Mouse (Mus musculus): ENCODE measurements around the gene Slc25a22.

Slc25a22 gene

DNA sequence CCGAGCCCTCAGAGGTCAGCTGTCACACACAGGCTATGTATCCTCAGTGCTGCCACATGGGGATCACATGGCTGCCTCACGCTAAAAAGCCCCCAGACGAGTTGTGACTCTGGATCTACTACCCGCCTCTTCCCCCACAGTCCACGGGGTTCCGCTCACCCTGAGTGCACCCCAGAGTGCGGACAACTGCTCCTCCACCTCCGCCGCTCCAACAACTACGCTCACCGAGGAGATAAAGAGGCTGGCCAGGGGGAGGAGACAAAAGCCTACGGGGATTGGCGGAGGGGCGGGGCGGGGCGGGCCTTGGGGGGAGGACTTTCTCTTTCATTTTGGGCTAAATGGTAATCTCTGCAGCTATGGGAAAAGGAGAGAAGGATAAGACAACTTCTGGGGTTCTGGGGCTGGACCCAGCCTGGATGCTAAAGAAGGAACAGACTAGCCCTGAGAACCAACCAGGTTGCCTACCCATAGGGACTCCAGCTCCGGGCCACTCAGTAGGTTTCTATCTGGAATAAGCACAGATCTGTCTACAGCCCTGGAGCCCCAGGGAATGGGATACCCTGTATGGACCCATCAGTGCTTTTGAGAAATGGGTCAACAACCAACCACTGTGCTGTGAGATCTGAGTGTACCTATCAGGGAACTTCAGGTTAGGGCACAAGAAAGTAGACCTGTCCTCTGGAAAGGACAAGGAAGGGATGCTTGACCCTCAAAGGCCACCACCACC, 2.4 kb downstream of the Slc25a22 start:
- DNase-seq = peak; percentile 74 to 78

DNA sequence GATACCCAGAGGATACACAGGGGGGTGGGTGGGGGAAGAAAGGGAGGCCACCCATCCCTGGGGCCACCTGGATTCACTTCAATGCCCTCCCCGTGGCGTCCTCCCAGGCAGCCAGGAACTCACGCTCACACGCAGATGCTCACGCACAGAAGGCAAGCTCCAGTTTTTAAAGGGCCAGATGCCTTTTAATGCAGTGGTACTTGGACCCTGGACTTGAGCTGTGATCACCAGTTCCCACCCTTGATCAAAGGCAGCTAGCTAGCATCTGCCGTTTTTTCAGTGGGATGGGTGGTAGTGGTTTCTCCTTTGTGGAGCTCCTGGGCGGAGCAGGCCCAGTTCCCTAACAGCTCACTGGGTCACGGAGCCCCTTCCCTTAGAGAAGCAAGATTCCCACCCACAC, 3.2 kb downstream of the Slc25a22 start:
- DNase-seq = peak; percentile 83 to 84

DNA sequence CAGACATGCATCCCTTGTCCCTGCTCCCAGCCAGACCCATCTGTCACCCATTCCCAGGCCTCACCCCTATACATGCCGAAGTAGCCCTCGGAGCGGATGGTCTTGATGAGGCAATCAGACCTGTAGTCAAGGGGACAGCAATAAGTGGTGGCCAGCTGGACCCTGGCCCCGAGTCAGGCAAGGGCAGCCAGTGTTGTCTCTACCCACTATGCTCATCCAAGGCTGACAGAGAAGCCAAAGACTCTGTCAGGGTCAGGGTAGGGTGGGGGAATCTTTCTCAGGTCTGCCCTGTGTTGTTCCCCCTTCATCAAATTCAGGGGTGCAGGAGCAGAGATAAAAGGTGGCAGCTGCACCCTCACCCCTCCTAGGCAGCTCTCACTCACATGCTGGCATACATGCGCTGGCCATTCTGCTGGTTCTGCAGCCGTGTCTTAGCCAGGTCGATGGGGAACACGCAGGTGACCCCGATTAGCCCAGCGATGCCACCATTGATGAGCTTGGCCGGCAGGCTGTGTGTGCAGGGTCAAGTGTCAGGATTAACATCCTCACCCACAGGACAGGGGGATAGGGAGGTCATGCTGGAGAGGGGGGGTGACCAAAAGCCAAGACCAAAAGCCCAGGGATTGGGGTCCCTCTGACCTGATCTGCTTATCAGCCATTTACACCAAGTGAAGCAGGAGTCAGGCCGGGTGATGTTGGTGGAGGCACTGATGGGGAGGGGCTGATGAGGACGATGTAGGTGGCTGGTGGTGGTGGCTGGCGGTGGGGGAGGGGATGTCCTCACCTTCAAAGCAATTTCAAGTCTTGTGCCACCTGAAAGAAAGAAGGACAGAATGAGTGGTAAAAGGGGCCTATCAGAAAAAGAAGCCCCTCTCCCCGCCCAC, 3.9 kb downstream of the Slc25a22 start:
- DNase-seq = peak; percentile 49 to 54

DNA sequence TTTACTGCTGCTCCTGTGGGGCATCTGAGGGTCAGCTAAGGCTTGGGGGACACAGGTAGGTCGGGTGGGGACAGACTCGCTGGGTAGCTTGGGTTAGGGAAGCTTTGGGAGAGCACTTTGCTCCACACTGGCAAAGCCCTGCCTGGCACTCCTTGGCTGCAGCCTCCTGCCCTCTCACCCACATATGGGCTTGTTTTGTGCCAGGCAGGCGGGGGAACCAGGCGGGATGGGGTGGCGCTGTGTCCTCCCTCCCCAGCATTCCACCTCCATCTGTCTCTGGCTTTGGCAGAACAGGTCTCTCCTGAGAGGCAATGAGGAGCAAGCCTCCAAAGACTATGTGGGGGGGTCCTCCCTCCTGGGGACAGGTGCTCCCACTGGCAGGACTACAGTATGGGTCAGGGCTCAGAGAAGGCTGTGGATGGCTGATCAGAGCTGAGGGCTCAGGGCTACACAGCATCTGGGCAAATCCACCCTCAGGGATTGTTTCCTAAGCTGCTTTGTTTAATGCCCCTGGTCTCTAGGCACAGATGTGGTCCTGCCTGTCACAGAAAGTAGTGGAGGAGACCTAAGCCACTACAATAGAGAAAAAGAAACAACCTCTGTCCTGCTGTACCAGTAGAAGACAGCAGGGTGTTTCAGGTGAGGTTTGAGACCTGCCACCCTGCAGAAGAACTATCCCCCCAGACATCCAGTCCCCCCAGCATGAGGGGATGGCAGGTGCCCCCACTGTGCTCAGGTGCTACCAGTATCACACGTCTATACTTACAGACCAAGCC, 4.8 kb downstream of the Slc25a22 start:
- peak; percentile 90 to 94 for DNase-seq

DNA sequence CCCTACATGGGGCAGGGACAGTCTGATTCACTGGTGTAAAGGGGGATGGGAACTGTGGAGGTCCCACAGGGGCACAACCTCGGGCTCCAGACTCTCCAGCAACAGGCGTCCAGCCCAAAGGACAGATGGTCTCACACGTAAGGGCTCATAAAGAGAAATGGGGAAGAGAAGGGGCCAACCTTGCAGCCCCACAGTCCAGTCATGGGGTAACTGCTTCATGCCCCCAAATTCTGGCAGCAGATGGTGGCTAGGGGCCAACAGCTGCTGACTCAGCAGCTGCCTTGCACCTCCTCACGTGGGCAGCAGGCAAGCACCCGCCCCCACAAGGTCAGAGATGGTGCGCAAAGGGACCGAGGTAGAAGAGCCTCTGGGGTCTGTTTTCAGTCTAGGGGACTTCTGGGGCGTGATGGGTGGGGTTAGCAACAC, 5.5 kb downstream of the Slc25a22 start:
- peak; percentile 54 for DNase-seq

DNA sequence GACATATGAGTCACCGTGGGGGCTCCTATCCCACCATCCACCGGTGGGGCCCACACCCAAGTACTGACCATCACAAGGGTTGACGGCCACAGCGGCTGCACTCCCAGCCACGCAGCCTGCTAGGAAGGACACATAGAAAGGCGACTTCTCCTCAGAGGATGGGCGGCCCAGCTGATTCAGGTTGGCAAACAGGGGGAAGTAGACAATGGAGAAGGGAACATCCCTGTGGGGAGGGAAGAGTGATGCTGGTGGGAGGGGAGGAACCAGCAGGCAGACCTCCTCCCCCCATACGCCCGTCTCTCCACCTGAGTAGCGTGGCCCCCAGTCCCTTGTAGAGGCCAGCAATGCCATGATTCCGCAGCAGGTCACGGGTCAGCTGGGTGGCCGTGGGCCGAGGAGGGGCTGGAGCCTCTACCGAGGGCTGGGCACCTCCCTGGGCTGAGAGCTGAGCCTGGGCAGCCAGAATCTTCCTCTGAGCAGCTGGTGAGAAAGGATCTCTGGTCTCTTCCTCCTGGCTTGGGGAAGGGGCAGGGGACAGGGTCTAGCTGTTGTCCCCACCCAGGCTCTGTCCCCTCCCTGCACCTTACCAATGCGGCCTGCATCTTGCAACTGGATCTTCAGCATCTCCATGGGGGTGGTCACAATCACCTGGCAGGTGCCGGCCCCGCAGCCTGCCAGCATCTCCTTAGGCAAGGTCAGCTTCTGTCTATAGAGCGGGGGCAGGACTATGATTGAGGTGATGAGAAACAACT, 6.1 kb downstream of the Slc25a22 start:
- DNase-seq = no peak

DNA sequence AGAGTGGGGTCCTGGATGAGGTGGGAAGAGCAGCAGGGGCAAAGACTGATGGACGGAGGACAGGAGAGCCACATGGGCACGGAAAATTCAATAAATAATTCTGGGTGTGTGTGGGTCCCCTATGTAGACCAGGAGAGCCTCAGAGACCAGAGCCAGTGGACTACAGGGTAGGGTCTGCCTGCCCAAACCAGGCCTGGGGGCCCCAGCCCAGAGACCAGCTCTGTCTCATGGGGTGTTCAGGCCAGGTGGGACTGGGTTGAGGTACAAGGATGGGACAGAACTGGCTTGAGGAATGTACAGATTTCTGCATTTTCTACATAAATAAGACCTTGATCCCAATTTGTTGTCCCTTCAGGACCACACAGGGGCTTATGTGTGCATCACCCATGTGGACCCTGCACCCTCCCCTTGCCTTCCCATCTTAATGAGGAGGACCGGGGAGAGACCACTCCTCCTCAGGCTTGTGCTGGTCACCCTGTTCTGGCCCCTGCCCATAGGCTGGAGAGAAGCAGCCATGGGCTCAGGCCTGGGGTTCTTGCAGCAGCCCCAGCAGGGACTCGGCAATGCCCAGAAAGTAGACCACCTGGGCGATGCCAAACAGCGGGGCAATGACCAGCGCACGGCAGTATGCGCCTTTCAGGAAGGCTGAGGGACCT, 7.0 kb downstream of the Slc25a22 start:
- DNase-seq = no peak

DNA sequence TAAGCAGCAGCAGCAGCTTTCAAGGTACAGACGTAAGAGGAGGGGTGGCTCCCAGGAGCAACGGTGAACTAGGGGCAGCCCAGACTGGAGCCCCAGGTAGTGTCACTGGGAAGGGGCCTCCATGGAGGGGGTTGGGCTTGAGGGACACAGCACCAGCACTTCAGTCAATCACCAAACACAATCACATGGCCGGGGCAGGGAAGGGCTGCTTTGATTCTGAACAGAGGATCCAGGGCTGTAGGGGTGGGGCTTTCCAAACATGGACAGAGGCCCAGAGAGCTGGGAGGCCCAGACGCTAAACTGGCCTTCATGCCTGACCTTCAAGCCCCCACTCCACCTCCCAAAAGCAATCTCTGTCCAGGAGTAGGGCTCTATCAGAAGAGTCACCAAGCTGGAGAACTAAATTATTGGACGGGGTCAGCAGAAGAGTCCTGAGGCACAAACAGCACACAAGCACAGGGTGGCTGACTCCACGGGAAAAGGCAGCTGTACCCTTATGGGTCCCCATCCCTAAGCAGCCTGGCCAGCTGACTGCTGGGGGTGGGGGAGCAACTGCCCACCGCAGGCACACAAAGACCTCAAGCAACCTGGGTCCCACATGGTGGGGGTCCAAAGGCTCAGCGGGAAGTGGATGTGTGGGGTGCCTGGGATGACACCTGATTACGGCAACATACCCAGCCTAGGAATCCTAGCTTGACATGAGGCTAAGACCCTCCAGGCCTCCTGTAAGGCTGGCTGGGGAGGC, 7.7 kb downstream of the Slc25a22 start:
- DNase-seq = no peak

DNA sequence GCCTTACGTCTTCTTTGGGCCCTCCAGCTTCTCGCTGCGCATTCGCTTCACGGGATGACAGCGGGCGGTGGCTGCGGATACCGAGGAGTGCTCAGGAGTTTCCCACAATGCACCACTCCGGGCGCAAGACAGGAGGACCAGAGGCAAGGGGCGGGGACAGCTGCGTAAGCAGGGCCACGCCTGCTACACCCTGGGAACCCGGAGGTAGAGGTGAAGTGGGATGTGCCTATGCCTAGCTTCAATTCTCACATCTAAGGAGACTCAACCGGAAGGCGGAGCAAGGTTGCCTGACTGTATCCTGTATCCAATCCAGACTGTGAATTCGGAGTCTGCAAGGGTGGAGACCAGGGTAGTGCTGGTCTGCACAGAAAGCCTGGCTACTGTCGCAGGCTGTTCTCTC, 8.4 kb downstream of the Slc25a22 start, which contains the start of gene Cend1:
Gene Cend1 (minus strand): TSS at position 182 of the 400 bp plus-strand sequence.
- peak; percentile 92 for DNase-seq

DNA sequence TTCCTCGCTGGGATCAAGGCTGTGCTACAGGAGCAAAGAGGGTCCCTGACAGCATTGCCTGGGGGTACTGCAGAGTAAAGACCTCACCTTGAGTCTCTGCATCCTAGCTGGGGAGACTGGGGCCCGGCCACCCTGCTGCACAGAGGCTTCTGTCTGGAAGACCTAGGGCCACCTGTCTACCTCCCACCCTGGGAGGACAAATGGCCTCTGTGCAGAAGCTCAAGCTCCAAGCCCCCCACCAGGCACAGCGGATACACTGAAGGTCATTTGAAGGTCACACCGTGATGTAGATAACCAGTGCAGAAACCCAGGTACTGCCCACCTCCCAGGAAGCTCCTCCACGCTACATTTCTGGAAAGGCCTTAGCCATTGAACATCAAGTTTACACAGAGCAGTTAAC, 9.0 kb downstream of the Slc25a22 start:
- no peak for DNase-seq

DNA sequence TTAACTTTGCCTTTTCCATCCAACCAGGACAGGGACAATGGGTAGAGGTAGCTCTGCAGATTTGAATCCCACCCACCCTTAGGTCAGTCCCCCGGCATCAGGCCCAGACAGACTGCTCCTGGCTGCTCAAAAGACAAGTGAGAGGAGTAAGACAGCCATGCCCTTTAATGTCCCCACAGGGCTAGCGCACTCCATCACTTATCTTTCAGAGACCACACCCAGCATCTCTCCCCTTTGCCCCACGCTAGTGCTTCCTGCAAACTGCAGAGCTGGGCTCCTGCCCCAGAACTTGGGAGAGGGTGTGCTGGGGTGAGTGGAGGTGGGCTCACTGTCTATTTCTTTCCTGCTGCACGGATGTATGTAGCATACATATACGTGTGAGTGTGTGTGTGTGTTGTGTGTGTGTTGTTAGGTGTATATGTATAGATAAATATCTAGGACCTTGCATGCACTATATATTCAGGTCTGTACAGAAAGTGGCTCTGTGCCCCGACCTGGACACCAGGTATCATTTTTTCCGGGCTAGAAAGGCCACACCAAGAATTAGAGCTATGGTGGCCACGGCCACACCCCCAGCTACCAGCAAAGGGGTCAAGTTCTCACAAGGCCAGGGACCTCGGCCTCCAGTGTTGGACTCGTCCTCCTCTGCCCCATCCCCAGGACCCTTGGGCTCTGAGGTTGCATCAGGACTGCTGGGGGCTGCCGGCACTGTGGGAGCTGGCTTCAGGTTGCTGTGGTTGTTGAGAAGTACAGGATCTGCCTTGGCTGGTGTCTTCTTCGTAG, 10.6 kb downstream of the Slc25a22 start:
- no peak for DNase-seq

DNA sequence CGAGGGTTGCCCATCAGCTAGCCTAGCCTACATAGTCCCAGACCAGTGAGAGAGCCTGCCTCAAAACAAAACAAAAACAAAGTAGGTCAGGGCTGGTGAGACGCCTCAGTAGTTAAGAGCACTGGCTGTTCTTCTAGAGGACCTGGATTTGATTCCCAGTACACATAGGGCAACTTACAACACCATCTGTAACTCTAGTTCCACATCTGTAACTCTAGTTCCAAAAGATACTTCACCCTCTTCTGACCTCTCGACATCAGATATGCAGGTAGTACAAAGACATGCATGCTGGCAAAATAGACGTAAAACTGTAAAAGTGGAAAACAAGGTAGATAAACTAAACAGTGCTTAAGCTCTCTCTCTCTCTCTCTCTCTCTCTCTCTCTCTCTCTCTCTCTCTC, 13.9 kb downstream of the Slc25a22 start:
- no peak for DNase-seq

DNA sequence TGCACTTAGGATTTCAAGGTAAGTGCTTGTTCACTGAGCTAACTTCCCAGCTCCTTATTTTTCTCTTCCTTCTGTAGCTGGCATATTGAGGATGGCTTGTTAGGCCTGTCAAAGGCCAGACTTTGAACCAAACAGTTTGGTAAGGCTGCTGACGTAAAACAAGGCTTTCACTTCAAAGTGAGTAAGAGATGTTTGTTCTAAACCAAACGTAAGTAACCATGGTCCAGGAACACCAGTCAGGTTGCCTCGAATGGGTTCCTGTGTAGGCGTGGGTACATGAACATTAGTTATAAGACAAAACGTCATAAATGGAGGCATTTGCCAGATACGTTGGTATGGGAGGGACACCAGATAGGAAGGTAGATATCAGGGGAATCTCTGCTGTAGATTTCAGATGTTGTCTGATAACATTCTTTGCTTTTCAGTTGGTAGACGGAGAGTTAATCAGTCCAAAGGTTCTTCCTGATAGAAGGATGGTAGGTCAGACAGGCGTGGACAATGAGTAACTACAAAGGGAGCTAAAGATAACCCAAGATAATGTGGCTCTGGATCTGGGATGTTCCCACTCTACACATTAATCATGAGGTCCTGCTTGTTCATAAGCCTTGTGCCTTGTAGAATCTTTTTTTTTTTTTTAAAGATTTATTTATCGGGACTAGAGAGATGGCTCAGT, 17.5 kb downstream of the Slc25a22 start:
- DNase-seq = no peak

DNA sequence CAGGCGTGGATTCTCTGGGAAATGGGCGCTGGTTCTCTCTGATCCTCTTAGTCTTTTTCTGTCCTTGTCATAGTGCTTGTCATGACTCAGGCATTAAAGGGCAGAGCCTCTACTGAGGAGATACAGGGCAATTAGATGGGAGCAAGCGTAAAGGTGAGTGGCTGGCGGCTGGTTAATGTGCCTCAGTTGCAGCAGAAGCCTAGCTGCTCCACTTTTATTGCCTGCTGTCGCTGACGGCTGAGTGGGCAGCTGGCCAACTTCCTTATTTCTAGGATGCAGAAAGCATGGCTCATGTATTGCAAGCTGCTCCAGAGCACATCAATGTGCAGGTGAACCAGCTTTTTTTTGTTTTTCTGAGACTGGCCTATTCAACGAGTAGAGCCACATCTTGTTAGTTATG, 18.7 kb downstream of the Slc25a22 start:
- peak in 1 of 2 experiments; percentile 54 for DNase-seq

DNA sequence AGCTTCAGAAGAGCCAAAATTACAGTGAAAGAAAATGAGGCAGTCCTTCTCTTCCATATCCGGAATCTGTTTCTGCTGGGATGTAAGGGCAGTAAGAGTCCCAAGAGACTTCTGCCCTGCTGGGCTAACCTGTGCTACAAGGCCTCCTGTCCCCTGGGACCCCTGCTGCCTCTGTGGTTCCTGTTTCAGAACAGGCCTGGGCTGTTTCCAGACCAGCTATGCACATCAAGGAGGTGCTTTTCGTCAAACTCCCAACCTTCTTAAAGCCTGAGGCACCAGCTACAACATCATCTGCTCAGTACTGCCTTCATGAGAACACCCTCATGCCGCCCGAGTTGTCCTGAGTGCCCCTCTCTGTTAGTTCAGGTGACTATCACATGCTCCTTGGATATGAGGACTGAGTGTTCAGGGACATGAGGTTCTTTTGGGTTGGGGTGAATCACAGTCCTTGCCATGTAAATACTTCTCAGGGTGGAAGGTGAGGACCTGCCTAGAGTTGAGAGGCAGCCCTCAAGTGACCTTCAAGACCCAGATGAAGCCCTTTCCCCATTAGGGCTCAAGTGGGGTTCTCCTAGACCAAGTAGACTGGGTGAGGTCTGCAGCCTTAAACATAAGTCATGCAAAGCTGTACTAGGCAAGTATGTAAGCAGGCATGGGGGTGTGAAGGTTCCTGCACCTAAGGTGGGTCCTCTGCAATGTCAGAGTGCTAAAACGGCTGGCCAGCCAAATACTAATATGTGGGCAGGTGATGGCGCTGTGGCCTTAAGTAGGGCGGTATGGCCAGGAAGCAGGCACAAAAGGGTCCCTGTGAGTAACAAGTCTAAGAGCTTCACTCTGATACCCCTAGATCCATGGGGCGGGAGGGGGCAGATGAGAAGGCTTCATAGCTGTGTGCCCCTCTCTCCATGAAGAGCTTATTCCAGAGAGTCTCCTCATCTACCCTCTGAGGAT, 19.7 kb downstream of the Slc25a22 start:
- no peak for DNase-seq

DNA sequence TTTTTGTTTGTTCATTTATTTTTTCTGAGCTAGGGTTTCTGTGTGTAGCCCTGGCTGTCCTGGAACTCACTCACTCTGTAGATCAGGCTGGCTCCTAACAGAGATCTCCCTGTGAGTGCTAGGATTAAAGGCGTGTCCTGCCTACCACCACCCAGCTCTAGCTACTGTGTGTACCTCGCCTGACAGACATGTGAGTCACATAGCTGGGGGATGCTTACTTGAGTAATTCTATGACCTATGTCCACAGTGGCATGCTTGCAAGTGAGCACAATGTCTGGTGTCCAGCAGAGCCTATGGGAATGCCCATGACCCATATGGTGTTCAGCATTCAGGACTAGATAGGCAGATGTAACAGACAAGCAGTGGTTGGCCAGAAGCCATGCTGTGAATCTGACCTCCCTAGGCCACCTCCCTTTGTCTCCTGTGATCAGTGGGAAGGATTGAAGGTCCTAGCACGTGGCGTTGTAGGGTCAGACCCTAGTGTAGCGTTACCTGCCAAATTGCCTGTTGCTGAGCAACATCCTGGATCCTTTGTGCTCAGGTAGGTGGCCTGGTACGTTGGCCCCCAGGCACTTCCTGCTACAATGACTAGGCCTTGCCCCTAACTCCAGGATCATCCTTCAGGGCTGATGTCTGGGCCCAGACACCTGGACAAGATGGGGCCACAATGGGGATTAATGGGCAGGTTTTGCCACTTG, 21.4 kb downstream of the Slc25a22 start:
- DNase-seq = no peak

DNA sequence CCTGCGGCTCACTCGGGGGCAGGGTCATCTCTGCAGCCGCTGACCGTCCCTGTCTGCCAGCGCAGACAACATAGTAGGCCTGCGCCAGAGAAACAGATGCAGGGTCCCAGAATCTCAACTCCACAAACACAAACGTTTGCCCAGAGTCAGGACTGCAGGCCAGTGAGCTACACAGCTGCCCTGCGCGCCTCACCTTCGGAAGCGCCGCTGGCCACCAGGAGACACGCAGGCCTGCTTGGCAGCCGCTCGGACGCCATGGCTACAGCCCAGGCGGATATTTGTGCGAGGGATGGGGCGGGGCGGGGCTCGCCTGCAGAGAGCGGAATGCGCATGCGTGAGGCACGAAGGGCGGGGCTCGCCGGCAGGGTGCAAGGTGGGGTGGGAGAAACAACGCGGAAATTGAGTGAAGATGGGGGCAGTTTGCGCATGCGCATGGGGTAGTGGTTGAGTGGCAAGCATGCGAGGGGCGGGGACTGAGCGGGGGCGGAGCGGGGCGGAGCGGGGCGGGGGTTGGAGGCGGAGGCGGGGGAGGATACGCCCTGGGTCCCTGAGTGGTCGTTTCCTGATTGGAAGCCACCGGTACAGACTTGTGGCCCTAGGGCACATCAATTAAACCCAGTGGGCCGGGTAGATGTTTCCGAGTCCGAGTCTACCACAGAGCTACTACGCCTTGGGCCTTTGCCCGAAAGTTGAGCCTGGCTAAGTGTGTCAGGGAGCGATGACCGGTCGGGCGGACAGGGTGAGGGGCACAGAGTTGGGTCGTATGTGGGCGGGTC, 23.7 kb downstream of the Slc25a22 start, which contains the start of gene Gatd1:
Gene Gatd1 (minus strand): TSS at position 328 of the 776 bp plus-strand sequence.
- DNase-seq = peak; percentile 100
